Mouse (Mus musculus): Measurements from ENCODE around the gene Bgn.
"Not testable (repeated sequence)": the region's sequence is repeated elsewhere in the genome, so short reads cannot be mapped to it uniquely, and the experiment has no call there.

Bgn gene

GRCm38 (mm10) chrX:73490804-73491203 lies 7.4 kb downstream of the Bgn start:
- DNase-seq = no peak

DNA sequence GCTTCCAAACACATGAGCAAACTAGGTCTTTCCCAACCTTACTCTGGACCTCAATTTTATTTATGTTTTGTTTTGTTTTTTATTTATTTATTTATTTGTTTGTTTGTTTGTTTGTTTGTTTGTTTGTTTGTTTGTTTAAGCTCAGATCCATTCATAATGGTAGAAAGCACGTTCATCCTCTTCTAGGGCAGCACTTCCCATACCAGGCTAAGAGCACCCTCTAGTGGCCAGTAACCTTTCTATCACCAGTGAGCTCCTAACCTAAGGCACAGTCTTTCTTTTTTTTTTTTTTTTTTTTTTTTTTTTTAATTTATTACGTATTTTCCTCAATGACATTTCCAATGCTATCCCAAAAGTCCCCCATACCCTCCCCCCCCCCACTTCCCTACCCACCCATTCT lies 10.2 kb downstream of the Bgn start:
- not testable (repeated sequence) for DNase-seq

GRCm38 (mm10) chrX:73496746-73497145 lies 13.3 kb downstream of the Bgn start:
- DNase-seq = no peak

DNA sequence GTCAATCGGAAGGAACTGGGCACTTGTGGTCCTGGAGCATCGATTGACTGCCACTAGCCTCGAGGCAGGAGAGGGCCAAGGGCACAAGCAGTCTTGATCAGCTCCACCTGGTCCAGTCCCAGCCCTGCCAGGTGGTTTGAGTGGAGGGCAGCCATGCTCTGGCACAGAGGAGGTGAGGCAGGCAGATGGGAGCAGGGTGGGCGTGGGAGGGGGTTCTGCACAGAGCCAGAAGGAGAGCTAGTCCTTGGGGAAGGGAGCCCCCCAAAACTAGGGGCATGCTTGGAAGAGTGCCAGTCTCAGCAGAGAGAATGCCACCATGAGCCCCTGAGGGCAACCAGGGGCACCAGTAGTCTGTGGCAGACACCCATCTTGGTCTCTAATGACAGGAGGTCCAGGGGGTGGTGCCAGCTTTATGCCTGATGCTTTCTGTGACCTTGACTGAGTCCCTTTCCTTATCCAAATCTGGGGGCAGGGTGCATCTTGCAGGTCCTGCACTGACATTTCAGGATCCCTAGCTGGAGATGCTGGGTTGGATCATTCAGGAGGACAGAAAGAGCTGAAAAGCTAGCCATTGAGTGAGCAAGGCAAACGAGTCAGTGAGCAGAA lies 21.8 kb downstream of the Bgn start:
- DNase-seq = no peak

GRCm38 (mm10) chrX:73506577-73506976 lies 23.2 kb downstream of the Bgn start:
- no peak for DNase-seq

DNA sequence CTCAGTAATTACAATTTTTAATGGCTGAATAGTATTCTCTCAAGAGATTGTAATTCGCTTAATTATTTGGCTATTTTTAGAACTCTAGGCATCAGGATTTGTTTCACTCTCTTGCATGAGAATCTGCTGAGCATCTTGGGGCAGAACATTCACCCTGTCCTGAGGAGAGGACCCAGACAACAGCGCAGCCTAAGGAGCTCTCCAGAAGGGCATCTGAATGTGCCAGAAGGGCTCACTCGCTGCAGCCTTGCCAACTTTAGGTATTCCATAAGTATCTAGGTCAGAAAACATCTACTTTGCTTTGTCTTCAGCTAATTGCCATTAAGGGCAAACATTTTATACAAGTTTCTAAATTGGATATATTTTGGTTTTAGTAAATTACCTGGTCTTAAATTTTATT lies 25.8 kb downstream of the Bgn start:
- DNase-seq = no peak

GRCm38 (mm10) chrX:73512904-73513303 lies 29.5 kb downstream of the Bgn start:
- DNase-seq = peak; percentile 42

- DNase-seq = no peak
Measured at GRCm38 (mm10) chrX:73516556-73516955, 33.2 kb downstream of the Bgn start.

GRCm38 (mm10) chrX:73517060-73517600 lies 33.7 kb downstream of the Bgn start:
- no peak for DNase-seq

DNA sequence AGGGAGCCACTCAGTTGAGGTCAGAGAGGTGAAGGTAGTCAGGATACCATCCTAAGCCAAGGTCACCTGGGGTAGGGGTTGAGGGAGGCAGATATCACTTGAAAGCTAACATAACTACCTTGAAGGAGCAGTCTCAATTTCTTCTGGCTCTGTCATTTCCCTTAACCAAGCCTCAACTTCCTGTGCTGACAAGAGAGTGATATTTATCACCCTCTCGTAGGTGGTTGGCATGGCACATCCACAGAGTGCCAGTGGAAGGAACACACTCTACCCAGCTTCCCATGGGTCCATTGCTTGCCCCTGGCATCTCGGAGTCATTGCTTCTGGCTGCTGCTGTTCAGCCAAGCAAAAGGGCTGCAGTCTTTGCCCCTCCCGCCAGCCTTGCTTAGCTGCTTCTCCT lies 37.3 kb downstream of the Bgn start:
- DNase-seq = no peak

- no peak for DNase-seq
Measured at GRCm38 (mm10) chrX:73524318-73525222, 41.2 kb downstream of the Bgn start.

DNA sequence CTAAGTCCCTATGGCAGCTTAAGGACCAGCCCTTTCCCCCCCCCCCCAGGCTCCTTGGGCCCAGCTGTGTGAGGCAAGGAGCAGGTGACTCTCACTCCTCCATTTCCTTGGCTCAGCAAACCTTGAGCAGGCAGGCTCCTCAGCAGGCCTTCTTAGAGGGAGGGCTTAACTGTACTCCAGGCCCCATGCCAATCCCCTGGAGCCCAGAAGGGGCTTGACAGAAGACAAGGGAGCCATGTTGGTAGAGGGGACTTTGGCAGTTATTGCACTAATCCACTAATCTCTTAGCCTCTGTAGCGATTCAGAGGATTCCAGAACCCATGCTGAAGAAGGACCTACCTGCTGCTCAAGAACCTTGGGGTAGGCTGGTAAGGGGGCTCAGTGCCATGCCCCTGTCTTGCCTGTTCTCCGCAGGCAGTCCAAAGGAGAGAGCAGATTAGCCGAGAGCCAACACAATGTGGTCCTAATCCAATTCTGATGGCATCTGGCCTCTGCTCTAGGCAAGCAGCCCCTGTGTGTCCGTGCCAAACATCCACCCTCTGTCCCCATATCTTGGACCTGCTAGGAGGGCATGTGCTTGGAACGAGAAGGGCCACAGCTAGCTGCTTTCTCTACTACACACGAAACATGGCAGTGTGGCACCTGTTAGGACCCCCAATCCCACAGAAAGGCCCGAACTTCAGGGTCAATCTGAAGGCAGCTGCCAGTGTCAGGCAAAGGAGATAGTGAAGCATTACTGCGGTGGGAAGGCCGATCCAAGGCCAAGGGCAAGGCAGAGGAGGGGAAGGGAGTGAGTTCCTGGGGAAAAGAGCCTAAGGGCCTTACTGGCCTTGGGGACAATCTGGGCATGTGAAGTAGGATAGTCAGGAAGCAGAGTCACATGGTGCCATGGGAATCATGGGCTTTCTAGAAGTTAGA lies 42.1 kb downstream of the Bgn start:
- DNase-seq = no peak

GRCm38 (mm10) chrX:73526410-73526887 lies 43.0 kb downstream of the Bgn start:
- no peak for DNase-seq

GRCm38 (mm10) chrX:73537875-73538274 lies 54.5 kb downstream of the Bgn start:
- no peak for DNase-seq

DNA sequence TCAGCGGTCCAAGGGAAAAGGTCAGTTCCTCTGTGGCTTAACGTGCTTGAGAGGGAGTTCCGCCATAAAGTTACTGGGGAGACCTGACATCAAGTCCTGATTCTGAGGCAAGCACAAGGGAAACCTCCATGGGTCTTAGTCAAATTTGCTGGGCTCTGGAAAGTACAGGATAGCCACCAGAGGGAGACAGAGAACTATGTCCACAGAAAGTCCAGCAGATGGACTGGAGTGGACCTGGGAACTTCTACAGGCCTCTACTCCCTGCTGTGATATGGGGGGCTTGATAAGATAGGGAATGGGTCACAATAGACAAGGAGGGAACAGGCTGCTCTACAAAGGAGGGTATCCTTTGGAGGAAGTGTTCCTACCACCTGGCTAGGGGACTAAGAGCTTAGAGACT lies 59.9 kb downstream of the Bgn start:
- no peak for DNase-seq
